Mouse (Mus musculus) stomach, embryonic 14.5 days (tissue): Measurements from ENCODE around the gene Cit. TPM values are rescaled to one million over a fixed set of nuclear protein-coding genes. Genes with fewer than 3 reads are reported as not detected.

Source experiments
- ATAC-seq: fragments of 200-750 bp; cut with Nextera tagmentation; 2 replicates; pipeline ENCODE4 v1.8.0; 2017; ENCODE audit warnings: low read depth, moderate TSS enrichment; ENCODE audit not compliant: insufficient number of reproducible peaks, insufficient read depth, low FRiP score
- H3K27ac ChIP-seq: fragments of 300-500 bp; sonication (generic); 2 replicates; pipeline ENCODE4 v1.5.1; 2014; ENCODE audit warnings: mild to moderate bottlenecking, low read length, moderate library complexity, mixed read lengths
- H3K27me3 ChIP-seq: fragments of 300-500 bp; sonication (generic); 2 replicates; pipeline ENCODE4 v1.6.1; 2014; ENCODE audit warnings: low read length, control low read depth, mixed read lengths; ENCODE audit not compliant: control insufficient read depth, insufficient read depth
- H3K36me3 ChIP-seq: fragments of 300-500 bp; sonication (generic); 2 replicates; pipeline ENCODE4 v1.6.1; 2014; ENCODE audit warnings: mild to moderate bottlenecking, control low read depth, low read length, moderate library complexity, mixed read lengths; ENCODE audit not compliant: control insufficient read depth, insufficient read depth
- H3K4me1 ChIP-seq: fragments of 300-500 bp; sonication (generic); 2 replicates; pipeline ENCODE4 v1.6.1; 2014; ENCODE audit warnings: low read length, control low read depth, mixed read lengths; ENCODE audit not compliant: control insufficient read depth, insufficient read depth
- H3K4me2 ChIP-seq: fragments of 300-500 bp; sonication (generic); replicated peaks from 2 replicates; pipeline ENCODE4 v1.6.1; 2014; ENCODE audit warnings: low read depth, low read length, control low read depth
- H3K4me3 ChIP-seq: fragments of 300-500 bp; sonication (generic); 2 replicates; pipeline ENCODE4 v1.5.1; 2014; ENCODE audit warnings: low read depth, low read length, control low read depth
- H3K9ac ChIP-seq: fragments of 300-500 bp; sonication (generic); replicated peaks from 2 replicates; pipeline ENCODE4 v1.6.1; 2014; ENCODE audit warnings: low read depth, mild to moderate bottlenecking, control low read depth, low read length, moderate library complexity, mixed read lengths
- H3K9me3 ChIP-seq: fragments of 300-500 bp; sonication (generic); 2 replicates; pipeline ENCODE4 v1.6.1; 2016; ENCODE audit warnings: low read depth, low read length, control low read depth; ENCODE audit not compliant: control insufficient read depth
- WGBS: fragments of 180-500 bp; shearing (Covaris S2); extraction: QIAGEN DNeasy Blood & Tissue Kit; methylation state at CpG from one replicate; pipeline ENCODE4 v1.1.7; 2014; 5-methylcytosine and 5-hydroxymethylcytosine counted together
- polyA plus RNA-seq: library from polyadenylated mRNA; unstranded; fragments of >200 nt; fragmentation: Nextera tagmentation; extraction: Ambion mirVana; gene quantifications from 2 replicates; pipeline ENCODE4 v1.2.1, GENCODE M21; 2014

The Cit gene
- polyA plus RNA-seq, 1 experiment from 2014 or later = 29.7 TPM

- Histone ChIP-seq H3K4me3 (no peak overlapping the region), H3K36me3 (no peaks in the 10 kb centered on the region), H3K27me3 (no peaks in the 10 kb centered on the region), H3K27ac (no peak overlapping the region), H3K4me2 (no peak overlapping the region), H3K9ac (no peak overlapping the region), H3K4me1 (peaks cover 3% of the 10 kb centered on the region; the same call in 1 of the 2 replicates), H3K9me3 (no peaks in the 10 kb centered on the region)
- WGBS = 70% methylated on average over 16 of the region's 16 CpGs
- ATAC-seq = no peak
Observed at GRCm38 (mm10) chr5:116036465-116036864, 191.4 kb downstream of the Cit start.

- Histone ChIP-seq H3K9me3 (no peaks in the 10 kb centered on the region), H3K36me3 (no peaks in the 10 kb centered on the region), H3K27me3 (no peaks in the 10 kb centered on the region), H3K4me2 (no peak overlapping the region), H3K4me3 (no peak overlapping the region), H3K9ac (no peak overlapping the region), H3K27ac (no peak overlapping the region), H3K4me1 (peaks cover 3% of the 10 kb centered on the region; the same call in 1 of the 2 replicates)
- ATAC-seq = no peak
- WGBS = 58% methylated on average over 11 of the region's 12 CpGs
Observed at GRCm38 (mm10) chr5:116037731-116038130, 192.7 kb downstream of the Cit start.

GRCm38 (mm10) chr5:116039706-116040105 is 194.6 kb downstream of the Cit start:
- Histone ChIP-seq H3K27ac (no peak overlapping the region), H3K4me1 (peaks cover 3% of the 10 kb centered on the region; the same call in 1 of the 2 replicates), H3K36me3 (no peaks in the 10 kb centered on the region), H3K4me3 (no peak overlapping the region), H3K4me2 (peak overlapping the region; percentile 40), H3K9me3 (no peaks in the 10 kb centered on the region), H3K27me3 (no peaks in the 10 kb centered on the region), H3K9ac (no peak overlapping the region)
- ATAC-seq = no peak
- 14% methylated on average over 11 of the region's 11 CpGs for WGBS

GRCm38 (mm10) chr5:116042241-116042640 is 197.2 kb downstream of the Cit start:
- Histone ChIP-seq H3K27ac (no peak overlapping the region), H3K4me3 (no peak overlapping the region), H3K4me1 (peaks cover 3% of the 10 kb centered on the region; the same call in 1 of the 2 replicates), H3K4me2 (no peak overlapping the region), H3K9ac (no peak overlapping the region), H3K36me3 (no peaks in the 10 kb centered on the region), H3K9me3 (no peaks in the 10 kb centered on the region), H3K27me3 (no peaks in the 10 kb centered on the region)
- 68% methylated on average over 7 of the region's 7 CpGs for WGBS
- ATAC-seq = no peak

GRCm38 (mm10) chr5:116045581-116045980 is 200.5 kb downstream of the Cit start:
- WGBS = 82% methylated on average over 8 of the region's 8 CpGs

GRCm38 (mm10) chr5:116046246-116046645 is 201.2 kb downstream of the Cit start:
- 76% methylated on average over 4 of the region's 4 CpGs for WGBS
- no peak for ATAC-seq

More at GRCm38 (mm10) chr5:116045581-116045980, 200.5 kb downstream of the Cit start:
- no peak overlapping the region for H3K4me3 ChIP-seq
- H3K4me2 ChIP-seq = no peak overlapping the region
- no peak for ATAC-seq
- H3K9me3 ChIP-seq = no peaks in the 10 kb centered on the region
- H3K27me3 ChIP-seq = no peaks in the 10 kb centered on the region
- H3K9ac ChIP-seq = no peak overlapping the region
- no peaks in the 10 kb centered on the region for H3K4me1 ChIP-seq
- H3K27ac ChIP-seq = no peak overlapping the region
- no peaks in the 10 kb centered on the region for H3K36me3 ChIP-seq

GRCm38 (mm10) chr5:116048321-116048720 is 203.2 kb downstream of the Cit start:
- no peak overlapping the region for H3K27ac ChIP-seq
- no peak overlapping the region for H3K4me2 ChIP-seq
- no peak for ATAC-seq
- 89% methylated on average over 3 of the region's 3 CpGs for WGBS
- H3K36me3 ChIP-seq = no peaks in the 10 kb centered on the region
- H3K27me3 ChIP-seq = no peaks in the 10 kb centered on the region
- H3K9me3 ChIP-seq = no peaks in the 10 kb centered on the region
- H3K4me1 ChIP-seq = no peaks in the 10 kb centered on the region
- H3K9ac ChIP-seq = no peak overlapping the region
- no peak overlapping the region for H3K4me3 ChIP-seq

More at GRCm38 (mm10) chr5:116046246-116046645, 201.2 kb downstream of the Cit start:
- H3K9ac ChIP-seq = no peak overlapping the region
- no peaks in the 10 kb centered on the region for H3K27me3 ChIP-seq
- no peak overlapping the region for H3K27ac ChIP-seq
- no peaks in the 10 kb centered on the region for H3K9me3 ChIP-seq
- no peaks in the 10 kb centered on the region for H3K36me3 ChIP-seq
- H3K4me1 ChIP-seq = no peaks in the 10 kb centered on the region
- H3K4me3 ChIP-seq = no peak overlapping the region
- H3K4me2 ChIP-seq = no peak overlapping the region

GRCm38 (mm10) chr5:116049821-116050220 is 204.7 kb downstream of the Cit start:
- no peaks in the 10 kb centered on the region for H3K9me3 ChIP-seq
- H3K27ac ChIP-seq = no peak overlapping the region
- no peak overlapping the region for H3K9ac ChIP-seq
- no peaks in the 10 kb centered on the region for H3K4me1 ChIP-seq
- no peak for ATAC-seq
- no peak overlapping the region for H3K4me3 ChIP-seq
- WGBS = 73% methylated on average over 4 of the region's 4 CpGs
- H3K4me2 ChIP-seq = no peak overlapping the region
- H3K27me3 ChIP-seq = no peaks in the 10 kb centered on the region
- H3K36me3 ChIP-seq = no peaks in the 10 kb centered on the region

- H3K27ac ChIP-seq = no peak overlapping the region
Observed at GRCm38 (mm10) chr5:116052171-116052570, 207.1 kb downstream of the Cit start.

More at GRCm38 (mm10) chr5:116052171-116052570, 207.1 kb downstream of the Cit start:
- H3K9me3 ChIP-seq = no peaks in the 10 kb centered on the region
- no peak overlapping the region for H3K9ac ChIP-seq
- no peaks in the 10 kb centered on the region for H3K27me3 ChIP-seq
- no peaks in the 10 kb centered on the region for H3K4me1 ChIP-seq
- H3K4me3 ChIP-seq = no peak overlapping the region
- WGBS = 85% methylated on average over 5 of the region's 5 CpGs
- H3K36me3 ChIP-seq = no peaks in the 10 kb centered on the region
- no peak for ATAC-seq
- H3K4me2 ChIP-seq = no peak overlapping the region
